Mouse (Mus musculus) bone marrow macrophage, adult 2 months (primary cell): ENCODE measurements around the gene Avil.

Experiments used
- CTCF ChIP-seq: IDR thresholded peaks from 2 replicates; pipeline ENCODE4 v1.5.1; 2012; ENCODE audit warnings: low read depth, mild to moderate bottlenecking, low read length, moderate library complexity
- POLR2A ChIP-seq: IDR thresholded peaks from 2 replicates; pipeline ENCODE4 v1.6.1; 2012; ENCODE audit warnings: mild to moderate bottlenecking, low read depth, low read length, borderline replicate concordance

DNA sequence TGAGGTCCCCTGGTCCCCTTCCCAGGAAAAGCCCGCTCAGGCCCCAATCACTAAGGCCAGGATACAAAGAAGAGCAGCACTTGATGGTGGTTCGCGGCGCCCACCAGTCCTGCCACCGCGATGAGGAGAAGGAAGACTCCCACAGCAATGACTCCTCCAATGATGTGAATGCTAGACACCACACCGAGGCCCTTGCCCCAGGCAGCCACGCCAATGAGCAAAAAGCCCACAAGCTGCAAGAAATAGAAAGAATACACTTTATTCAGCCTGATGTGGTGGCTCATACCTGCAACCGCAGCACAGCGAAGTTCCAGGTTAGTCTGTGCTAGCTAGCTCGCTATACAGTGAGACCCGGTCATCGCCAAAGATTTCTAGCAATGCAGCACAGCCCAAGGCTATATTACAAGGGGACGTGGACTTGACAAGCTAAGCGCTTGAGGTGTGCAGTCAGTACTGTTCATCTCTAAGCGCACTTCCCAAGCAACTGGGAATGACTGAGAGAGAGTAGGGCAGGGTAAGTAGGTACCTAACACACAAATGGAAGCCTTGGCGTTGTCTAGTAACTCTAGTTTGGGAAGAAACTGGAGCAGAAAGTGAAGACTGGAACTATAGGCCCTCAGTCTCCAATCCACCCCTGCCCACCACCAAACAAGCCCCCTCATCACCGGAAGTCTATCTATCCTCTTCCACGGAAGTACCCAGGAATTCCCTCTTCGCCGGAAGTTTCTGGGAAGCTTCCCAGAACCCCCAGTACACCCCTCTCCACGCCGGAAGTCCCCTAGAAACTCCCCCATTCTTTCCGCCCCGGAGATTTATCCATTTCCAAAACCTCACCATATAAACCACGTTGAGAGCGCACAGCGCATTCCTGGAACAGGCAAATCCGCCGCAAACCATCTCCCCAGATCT lies 69.0 kb downstream of the Avil start:
- TF ChIP-seq CTCF = no peak
- TF ChIP-seq POLR2A = no peak; the same call in 1 of the 2 replicates
